Mouse (Mus musculus) CD4-positive, CD25-positive, alpha-beta regulatory T cell, adult 2 months (primary cell): ENCODE results near the gene Zfhx3.

Experiments used
- DNase-seq: peaks from one replicate; pipeline ENCODE4 v3.0.0-alpha.2; 2012; ENCODE audit warnings: low read depth, low spot score

The Zfhx3 gene

GRCm38 (mm10) chr8:108790559-108791293 lies 848.3 kb downstream of the Zfhx3 start:
- DNase-seq: no peak

GRCm38 (mm10) chr8:108796076-108796475 lies 853.6 kb downstream of the Zfhx3 start:
- DNase-seq: no peak

- DNase-seq: no peak
Observed at GRCm38 (mm10) chr8:108796882-108797281, 854.4 kb downstream of the Zfhx3 start.

- no peak for DNase-seq
Observed at GRCm38 (mm10) chr8:108798012-108798411, 855.6 kb downstream of the Zfhx3 start.

- DNase-seq: no peak
Observed at GRCm38 (mm10) chr8:108799250-108799649, 856.8 kb downstream of the Zfhx3 start.

GRCm38 (mm10) chr8:108800357-108800756 lies 857.9 kb downstream of the Zfhx3 start:
- DNase-seq: no peak

- no peak for DNase-seq
Observed at GRCm38 (mm10) chr8:108803017-108803416, 860.6 kb downstream of the Zfhx3 start.

- DNase-seq: no peak
Observed at GRCm38 (mm10) chr8:108811694-108812093, 869.2 kb downstream of the Zfhx3 start.

GRCm38 (mm10) chr8:108813375-108813774 lies 870.9 kb downstream of the Zfhx3 start:
- no peak for DNase-seq

- DNase-seq: no peak
Observed at GRCm38 (mm10) chr8:108819271-108819671, 876.8 kb downstream of the Zfhx3 start.

GRCm38 (mm10) chr8:108819826-108820225 lies 877.4 kb downstream of the Zfhx3 start:
- peak; percentile 44 for DNase-seq

GRCm38 (mm10) chr8:108820634-108821033 lies 878.2 kb downstream of the Zfhx3 start:
- peak; percentile 70 for DNase-seq

GRCm38 (mm10) chr8:108822841-108823266 lies 880.4 kb downstream of the Zfhx3 start:
- peak; percentile 11 for DNase-seq

- DNase-seq: no peak
Observed at GRCm38 (mm10) chr8:108824049-108824448, 881.6 kb downstream of the Zfhx3 start.

GRCm38 (mm10) chr8:108826414-108826813 lies 884.0 kb downstream of the Zfhx3 start:
- DNase-seq: no peak

- peak; percentile 8 for DNase-seq
Observed at GRCm38 (mm10) chr8:108827428-108827827, 885.0 kb downstream of the Zfhx3 start.

GRCm38 (mm10) chr8:108829305-108829717 lies 886.9 kb downstream of the Zfhx3 start:
- no peak for DNase-seq

GRCm38 (mm10) chr8:108835143-108835542 lies 892.7 kb downstream of the Zfhx3 start:
- DNase-seq: no peak

- DNase-seq: no peak
Observed at GRCm38 (mm10) chr8:108837788-108838187, 895.3 kb downstream of the Zfhx3 start.

- DNase-seq: no peak
Observed at GRCm38 (mm10) chr8:108838761-108839160, 896.3 kb downstream of the Zfhx3 start.

- no peak for DNase-seq
Observed at GRCm38 (mm10) chr8:108842307-108842706, 899.9 kb downstream of the Zfhx3 start.

GRCm38 (mm10) chr8:108846174-108846573 lies 903.7 kb downstream of the Zfhx3 start:
- DNase-seq: no peak

- DNase-seq: no peak
Observed at GRCm38 (mm10) chr8:108846827-108847226, 904.4 kb downstream of the Zfhx3 start.

GRCm38 (mm10) chr8:108847356-108847755 lies 904.9 kb downstream of the Zfhx3 start:
- peak; percentile 28 for DNase-seq
